Mouse (Mus musculus) T-helper 2 cell (primary cell): ENCODE measurements around the gene Hacd2.

Experiments used
- in situ Hi-C: fragments of 300-600 bp; cut with MboI, MseI; formaldehyde crosslinking; loops from one replicate; pipeline ENCODE4 v1.15.1; 2025; ENCODE audit warnings: high pct_unique_total_duplicates

Gene Hacd2

DNA sequence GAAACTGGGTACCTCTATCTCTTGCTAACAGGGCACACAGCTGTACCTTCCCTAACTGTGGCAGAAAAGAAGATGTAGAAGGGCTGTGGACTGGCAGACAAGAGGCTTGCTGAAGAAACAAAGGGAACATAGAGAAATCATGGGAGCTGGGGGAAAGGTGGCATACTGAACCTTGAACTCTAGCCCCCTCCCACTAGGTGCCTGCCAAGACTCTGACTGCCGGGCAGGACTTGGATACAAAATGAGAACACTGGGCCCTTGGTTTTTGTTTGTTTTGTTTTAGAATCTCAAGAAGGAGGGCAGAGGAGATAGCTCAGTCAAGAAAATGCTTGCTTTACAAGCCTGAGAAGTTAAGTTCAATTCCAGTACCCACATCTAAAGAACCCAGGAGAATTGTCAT lies 14.9 kb upstream of the Hacd2 start:
- in situ Hi-C loops, result no loop called here

DNA sequence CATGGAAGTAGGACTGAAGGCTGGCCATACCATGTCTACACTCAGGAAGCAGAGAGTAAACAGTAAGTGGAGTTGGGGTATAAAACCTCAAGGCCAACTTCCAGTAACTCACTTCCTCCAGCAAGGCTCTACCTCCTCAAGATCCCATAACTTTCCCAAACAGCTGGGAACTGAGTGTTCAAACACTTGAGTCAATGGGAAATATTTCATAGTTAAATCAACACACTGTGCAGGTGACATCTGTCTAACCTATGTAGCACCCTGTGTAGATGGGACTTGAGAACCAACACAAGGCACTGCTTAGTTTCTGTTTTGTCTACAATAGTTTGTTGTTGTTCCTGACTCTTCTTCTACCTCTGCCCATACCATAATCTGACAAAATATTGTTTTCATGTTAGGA lies 13.8 kb upstream of the Hacd2 start:
- in situ Hi-C loops, result no loop called here

DNA sequence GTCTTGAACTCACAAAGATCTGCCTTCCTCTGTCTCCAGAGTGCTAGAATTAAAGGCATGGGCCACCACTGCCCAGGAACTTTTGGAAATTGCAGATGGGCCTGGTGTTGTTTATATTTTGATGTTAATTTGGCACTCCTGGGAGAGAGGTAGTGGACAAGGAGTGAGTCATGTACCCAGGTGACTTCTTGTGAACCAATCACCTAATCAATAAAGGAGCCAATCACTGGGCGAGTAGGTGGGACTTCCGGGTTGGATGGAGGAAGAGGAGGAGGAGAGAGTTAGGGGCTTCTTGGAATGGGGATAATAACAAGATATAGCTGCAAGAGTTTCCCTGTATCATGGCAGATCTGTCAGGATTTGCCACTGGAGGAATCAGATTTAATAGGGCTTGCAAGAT lies 8.7 kb upstream of the Hacd2 start:
- in situ Hi-C loops, result no loop called here

DNA sequence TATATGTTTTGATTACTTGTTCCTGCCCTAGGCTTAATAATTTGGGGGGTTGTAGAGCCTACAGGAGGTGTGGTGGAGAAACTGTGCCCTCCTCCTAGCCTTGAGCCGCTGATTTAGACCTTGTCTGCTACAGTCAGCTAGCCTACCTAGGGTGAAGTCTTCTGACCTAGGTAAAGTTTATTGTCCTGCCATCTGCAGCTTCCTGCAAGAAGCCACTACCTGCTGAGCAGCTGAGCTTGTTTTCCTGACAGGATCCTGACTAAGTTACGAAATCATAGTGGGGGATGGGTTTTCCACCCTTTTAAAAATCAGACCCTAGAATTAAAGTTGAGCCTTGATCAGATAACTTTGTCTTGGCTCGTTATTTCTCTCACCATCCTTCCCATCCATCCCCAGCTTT lies 5.7 kb upstream of the Hacd2 start:
- in situ Hi-C loops, result no loop called here

GRCm38 (mm10) chr16:35018470-35018974 lies 3.7 kb upstream of the Hacd2 start:
- in situ Hi-C loops, result no loop called here

- in situ Hi-C loops, result no loop called here
These were observed 356 bp upstream of the Hacd2 start for GRCm38 (mm10) chr16:35021903-35022241.

GRCm38 (mm10) chr16:35023138-35023735 lies 1.0 kb downstream of the Hacd2 start:
- in situ Hi-C loops, result no loop called here

DNA sequence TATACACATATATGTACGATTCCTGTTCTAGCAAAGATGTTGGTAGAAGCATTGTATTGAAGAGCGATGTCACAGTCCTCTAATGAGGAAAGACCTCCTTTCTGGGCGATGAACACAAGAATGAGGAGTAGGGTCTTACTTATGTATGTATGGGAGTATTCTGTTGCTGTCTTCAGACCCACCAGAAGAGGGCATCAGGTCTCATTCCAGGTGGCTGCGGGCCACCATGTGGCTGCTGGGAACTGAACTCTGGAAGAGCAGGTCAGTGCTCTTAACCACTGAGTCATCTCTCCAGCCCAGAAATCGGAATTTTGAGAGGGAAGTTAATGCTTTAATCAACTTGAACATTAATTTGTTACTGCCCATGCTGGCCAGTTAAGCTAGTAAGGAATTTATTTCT lies 2.1 kb downstream of the Hacd2 start:
- in situ Hi-C loops, result no loop called here

DNA sequence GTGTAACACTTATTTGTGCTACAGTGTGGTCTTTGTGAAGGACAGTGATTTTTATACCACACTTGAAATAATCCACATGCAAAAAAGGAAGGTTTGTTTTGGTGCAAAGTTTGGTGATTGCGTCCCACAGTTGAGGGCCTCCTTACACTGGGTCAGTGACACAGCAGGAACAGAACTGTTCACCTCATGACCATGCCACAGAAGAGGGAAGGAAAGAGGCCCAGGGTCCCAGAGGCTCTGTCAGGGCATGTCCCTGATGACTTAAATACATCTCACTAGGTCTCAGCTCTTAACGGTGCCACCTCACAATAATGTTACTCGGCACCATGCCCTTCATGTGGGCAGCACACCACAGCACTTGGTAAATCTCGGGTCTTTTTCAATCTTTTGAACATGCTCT lies 3.1 kb downstream of the Hacd2 start:
- in situ Hi-C loops, result no loop called here

- in situ Hi-C loops, result no loop called here
These were observed 11.0 kb downstream of the Hacd2 start for GRCm38 (mm10) chr16:35033241-35033640.

DNA sequence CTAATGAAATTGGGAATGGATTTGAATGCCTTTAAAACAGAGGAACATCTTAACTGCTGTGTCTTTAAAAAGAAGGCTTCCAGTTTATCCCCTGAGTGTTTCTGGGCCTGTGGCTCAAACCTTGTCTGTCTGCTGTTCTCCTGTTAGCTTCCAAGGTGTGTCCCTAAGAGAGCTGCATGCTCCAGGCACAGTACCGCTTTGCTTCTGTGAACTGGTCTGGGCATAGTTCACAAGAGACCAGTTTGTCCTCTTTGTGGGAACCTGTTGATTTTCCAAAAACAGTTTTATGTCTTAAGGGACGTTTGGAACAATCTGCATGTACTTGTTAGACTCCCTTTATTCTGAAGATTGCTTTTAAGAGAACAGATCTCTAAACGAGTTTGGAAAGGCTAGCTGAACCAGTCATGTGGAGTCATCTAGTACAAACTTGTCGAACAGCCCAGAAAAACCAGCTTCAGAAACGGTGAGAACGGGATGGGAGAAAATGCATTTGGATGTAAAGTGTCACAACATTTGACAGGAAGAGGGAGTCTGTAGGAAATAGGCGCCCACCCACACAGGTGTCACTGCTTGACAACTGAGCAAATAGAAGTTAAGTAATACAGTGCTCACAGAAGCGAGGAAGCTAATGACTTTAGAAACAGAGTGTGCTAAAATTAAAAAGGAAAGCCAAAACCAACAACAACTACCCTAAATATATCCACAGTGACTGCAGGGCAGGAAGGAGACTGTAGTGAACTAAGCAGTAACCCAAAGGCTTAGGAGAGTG lies 11.8 kb downstream of the Hacd2 start:
- in situ Hi-C loops, result no loop called here

DNA sequence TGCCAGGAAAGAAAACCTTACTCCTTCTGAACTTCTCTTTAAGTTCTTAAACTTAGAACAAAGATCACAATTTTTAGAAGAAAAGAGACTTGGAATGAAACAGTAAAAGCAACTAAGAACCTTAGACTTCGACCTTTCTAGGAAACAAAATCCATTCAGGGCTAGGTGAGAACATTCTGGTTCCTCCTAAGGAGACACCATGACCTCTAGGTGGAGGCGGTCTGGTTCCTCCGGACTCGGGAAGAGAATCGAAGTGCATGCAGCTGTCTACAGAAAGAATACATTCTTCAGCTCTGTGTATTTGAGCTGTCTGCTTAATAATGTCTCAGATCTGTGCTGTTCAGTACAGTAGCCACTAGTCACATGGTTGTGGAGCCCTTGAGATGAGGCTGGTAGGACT lies 12.7 kb downstream of the Hacd2 start:
- in situ Hi-C loops, result no loop called here

GRCm38 (mm10) chr16:35036754-35037153 lies 14.5 kb downstream of the Hacd2 start:
- in situ Hi-C loops, result no loop called here

DNA sequence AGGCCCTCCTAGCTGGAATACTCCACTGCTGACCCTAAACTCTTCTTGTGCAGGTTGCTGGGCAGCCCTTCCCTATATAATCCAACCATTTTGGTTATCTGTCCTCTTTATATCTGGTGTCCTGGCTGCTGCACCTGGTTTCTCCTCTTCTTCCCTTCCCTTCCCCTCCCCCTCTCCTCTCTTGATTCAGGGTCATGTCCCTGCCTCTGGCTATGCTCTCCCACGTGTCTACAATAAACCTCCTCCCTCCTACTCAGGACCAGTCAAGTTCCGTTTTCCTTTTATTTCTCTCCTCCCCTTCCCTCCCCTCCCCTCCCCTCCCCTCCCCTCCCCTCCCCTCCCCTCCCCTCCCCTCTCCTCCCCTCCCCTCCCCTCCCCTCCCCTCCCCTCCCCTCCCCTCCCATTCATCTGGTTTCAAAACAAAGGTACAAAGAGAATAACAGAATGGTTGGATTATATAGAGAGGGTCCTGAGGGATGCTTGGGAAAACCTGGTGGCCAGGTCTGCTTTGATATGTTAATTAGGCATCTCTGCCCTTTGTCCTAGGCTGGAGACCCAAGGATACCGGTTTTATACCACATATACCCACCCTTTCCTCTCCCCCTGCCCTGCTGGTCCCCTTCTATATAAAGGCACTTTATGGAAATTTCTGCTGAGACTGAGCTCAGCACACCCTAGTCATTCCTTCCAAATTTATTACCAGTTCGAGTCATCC lies 16.3 kb downstream of the Hacd2 start:
- in situ Hi-C loops, result no loop called here

- in situ Hi-C loops, result no loop called here
These were observed 17.9 kb downstream of the Hacd2 start for GRCm38 (mm10) chr16:35040154-35040553.

- in situ Hi-C loops, result no loop called here
These were observed 18.8 kb downstream of the Hacd2 start for GRCm38 (mm10) chr16:35041001-35041400.

- in situ Hi-C loops, result no loop called here
These were observed 24.0 kb downstream of the Hacd2 start for GRCm38 (mm10) chr16:35046081-35046775.

- in situ Hi-C loops, result no loop called here
These were observed 25.2 kb downstream of the Hacd2 start for GRCm38 (mm10) chr16:35047272-35047969.

DNA sequence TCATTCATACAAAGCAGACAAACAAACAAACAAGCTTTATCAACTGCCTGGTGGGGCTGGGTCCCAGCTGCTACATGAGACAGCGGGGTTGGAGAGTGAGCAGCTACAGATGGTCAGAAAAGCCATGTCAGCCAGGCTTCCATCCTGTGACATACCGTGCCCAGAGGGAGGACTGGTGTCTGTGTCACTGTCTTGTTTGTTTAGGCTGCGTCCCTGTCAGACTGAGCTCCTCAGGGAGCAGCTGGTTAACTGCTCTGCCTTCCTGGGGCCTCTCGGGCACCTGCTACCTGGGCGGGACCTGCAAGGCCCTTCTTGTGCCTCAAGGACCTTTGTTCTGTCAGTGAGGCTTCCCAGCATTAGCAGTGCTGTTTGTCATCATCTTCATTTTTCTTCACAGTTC lies 28.8 kb downstream of the Hacd2 start:
- in situ Hi-C loops, result no loop called here

DNA sequence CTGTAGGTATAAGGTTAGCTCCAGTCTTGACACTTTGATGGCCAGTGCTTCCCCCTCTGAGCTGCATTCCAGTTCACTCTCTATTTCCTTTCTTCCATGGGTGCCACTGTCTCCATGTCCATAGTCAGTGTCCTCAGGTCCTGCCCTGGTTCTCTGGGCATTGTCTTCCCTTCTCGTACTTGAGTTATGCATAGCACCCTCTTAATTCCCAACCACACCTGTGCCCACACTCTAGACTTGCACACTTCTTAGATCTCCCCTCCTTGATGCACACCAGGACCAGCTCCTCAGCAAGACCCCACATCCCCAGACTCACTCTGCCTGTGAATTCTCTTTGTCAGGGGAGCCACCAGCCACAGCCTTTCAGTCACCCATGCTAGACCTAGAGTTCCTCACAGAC lies 30.0 kb downstream of the Hacd2 start:
- in situ Hi-C loops, result no loop called here

GRCm38 (mm10) chr16:35054432-35055193 lies 32.4 kb downstream of the Hacd2 start:
- in situ Hi-C loops, result no loop called here
